Mouse (Mus musculus): ENCODE results near the gene Slc25a22.
"Not testable (repeated sequence)": the region's sequence is repeated elsewhere in the genome, so short reads cannot be mapped to it uniquely, and the experiment has no call there.

Slc25a22 gene

GRCm38 (mm10) chr7:141457986-141458660 is 20.4 kb upstream of the Slc25a22 start:
- DNase-seq (ENCODE audit: low read depth, low spot score), result peak; percentile 84

GRCm38 (mm10) chr7:141457236-141457635 is 19.5 kb upstream of the Slc25a22 start:
- no peak for DNase-seq (ENCODE audit: low read depth, low spot score)

- DNase-seq (ENCODE audit: low read depth, low spot score), result no peak
These were observed 19.0 kb upstream of the Slc25a22 start for GRCm38 (mm10) chr7:141456739-141457138.

- peak; percentile 73 for DNase-seq (ENCODE audit: low read depth, low spot score)
These were observed 18.1 kb upstream of the Slc25a22 start for GRCm38 (mm10) chr7:141455610-141456314.

GRCm38 (mm10) chr7:141454967-141455551 is 17.4 kb upstream of the Slc25a22 start, which contains the start of gene Pnpla2:
Gene Pnpla2 (plus strand): TSS chr7:141455198.
- peak; percentile 97 for DNase-seq (ENCODE audit: low read depth, low spot score)

- DNase-seq (ENCODE audit: low read depth, low spot score), result no peak
These were observed 15.9 kb upstream of the Slc25a22 start for GRCm38 (mm10) chr7:141453636-141454035.

- no peak for DNase-seq (ENCODE audit: low read depth, low spot score)
These were observed 14.2 kb upstream of the Slc25a22 start for GRCm38 (mm10) chr7:141451928-141452327.

GRCm38 (mm10) chr7:141447110-141447991 is 9.7 kb upstream of the Slc25a22 start, which contains the start of gene Rplp2:
Gene Rplp2 (plus strand): TSS chr7:141447370.
- peak; percentile 94 for DNase-seq (ENCODE audit: low read depth, low spot score)

- not testable (repeated sequence) for DNase-seq (ENCODE audit: low read depth, low spot score)
These were observed 8.7 kb upstream of the Slc25a22 start for GRCm38 (mm10) chr7:141446374-141446773.

GRCm38 (mm10) chr7:141443828-141444237 is 6.1 kb upstream of the Slc25a22 start, which contains the start of gene Pidd1:
Gene Pidd1 (minus strand): TSS chr7:141444025.
- DNase-seq (ENCODE audit: low read depth, low spot score), result peak; percentile 78

- peak; percentile 38 for DNase-seq (ENCODE audit: low read depth, low spot score)
These were observed 5.6 kb upstream of the Slc25a22 start for GRCm38 (mm10) chr7:141443081-141443821.

GRCm38 (mm10) chr7:141442199-141442598 is 4.5 kb upstream of the Slc25a22 start:
- DNase-seq (ENCODE audit: low read depth, low spot score), result no peak

- no peak for DNase-seq (ENCODE audit: low read depth, low spot score)
These were observed 3.8 kb upstream of the Slc25a22 start for GRCm38 (mm10) chr7:141441460-141441859.

- DNase-seq (ENCODE audit: low read depth, low spot score), result peak; percentile 73
These were observed 2.9 kb upstream of the Slc25a22 start for GRCm38 (mm10) chr7:141440613-141441012.

GRCm38 (mm10) chr7:141439811-141440210 is 2.1 kb upstream of the Slc25a22 start:
- DNase-seq (ENCODE audit: low read depth, low spot score), result no peak

- DNase-seq (ENCODE audit: low read depth, low spot score), result no peak
These were observed 1.5 kb upstream of the Slc25a22 start for GRCm38 (mm10) chr7:141439140-141439679.

GRCm38 (mm10) chr7:141438201-141438968 is 693 bp upstream of the Slc25a22 start:
- DNase-seq (ENCODE audit: low read depth, low spot score), result no peak

GRCm38 (mm10) chr7:141436523-141436892 is 1.2 kb downstream of the Slc25a22 start:
- no peak for DNase-seq (ENCODE audit: low read depth, low spot score)

- no peak for DNase-seq (ENCODE audit: low read depth, low spot score)
These were observed 1.7 kb downstream of the Slc25a22 start for GRCm38 (mm10) chr7:141435856-141436522.

Measured in CD4-positive, CD25-positive, alpha-beta regulatory T cell, adult 2 months (primary cell).